Mouse (Mus musculus) liver, embryonic 14.5 days (tissue): ENCODE results near the gene Ryr1. TPM values are rescaled to one million over a fixed set of nuclear protein-coding genes. Genes with fewer than 3 reads are reported as not detected.

Experiments
- ATAC-seq: fragments of 200-750 bp; cut with Nextera tagmentation; 2 replicates; pipeline ENCODE4 v1.8.0; 2017; ENCODE audit warnings: moderate number of reproducible peaks, mild to moderate bottlenecking, moderate library complexity; ENCODE audit not compliant: insufficient read depth
- DNase-seq, 3 experiments: peaks; one replicate each; pipeline ENCODE4 v3.0.0-alpha.2; 2012 to 2013; ENCODE audit warnings: low read depth in 3 of 3, low spot score in 3 of 3
- H3K27ac ChIP-seq: fragments of 300-500 bp; sonication (generic); 2 replicates; pipeline ENCODE4 v1.5.1; 2014; ENCODE audit warnings: moderate library complexity, mild to moderate bottlenecking, control low read depth, inconsistent platforms
- H3K27me3 ChIP-seq: fragments of 300-500 bp; sonication (generic); 2 replicates; pipeline ENCODE4 v1.6.1; 2014; ENCODE audit warnings: mild to moderate bottlenecking, low read length, moderate library complexity; ENCODE audit not compliant: control insufficient read depth, insufficient read depth
- H3K36me3 ChIP-seq: fragments of 300-500 bp; sonication (generic); replicated peaks from 2 replicates; pipeline ENCODE4 v1.6.1; 2014; ENCODE audit warnings: low read depth; ENCODE audit not compliant: control insufficient read depth, insufficient read depth
- H3K4me1 ChIP-seq, 2 experiments: fragments of 200-500 bp in 1 of 2; fragments of 300-500 bp in 1 of 2; sonication (generic) in 1 of 2; replicated peaks; 2 replicates each; pipeline ENCODE4 v1.6.1; 2012 to 2014; ENCODE audit warnings: antibody characterized with exemption in 1 of 2, inconsistent platforms in 1 of 2, low read length in 1 of 2; ENCODE audit not compliant: control insufficient read depth in 2 of 2, insufficient read depth in 2 of 2
- H3K4me2 ChIP-seq: fragments of 300-500 bp; sonication (generic); 2 replicates; pipeline ENCODE4 v1.6.1; 2014; ENCODE audit warnings: low read depth, mild to moderate bottlenecking, control low read depth, moderate library complexity
- H3K4me3 ChIP-seq, 2 experiments: fragments of 200-500 bp in 1 of 2; fragments of 300-500 bp in 1 of 2; sonication (generic) in 1 of 2; 2 replicates each; pipeline ENCODE4 v1.5.1; 2012 to 2014; ENCODE audit warnings: low read depth in 2 of 2, low read length in 2 of 2, mild to moderate bottlenecking in 2 of 2, control low read depth in 1 of 2, inconsistent platforms in 1 of 2, moderate library complexity in 1 of 2; ENCODE audit not compliant: insufficient read depth in 1 of 2
- H3K9ac ChIP-seq: fragments of 300-500 bp; sonication (generic); replicated peaks from 2 replicates; pipeline ENCODE4 v1.6.1; 2014; ENCODE audit warnings: mild to moderate bottlenecking, control low read depth, moderate library complexity
- H3K9me3 ChIP-seq: fragments of 300-500 bp; sonication (generic); 2 replicates; pipeline ENCODE4 v1.6.1; 2016; ENCODE audit warnings: low read length, mixed read lengths; ENCODE audit not compliant: control insufficient read depth
- CTCF ChIP-seq: IDR thresholded peaks from 2 replicates; pipeline ENCODE4 v1.5.1; 2016; ENCODE audit warnings: antibody characterized with exemption, low read depth, control low read depth
- EP300 ChIP-seq: IDR thresholded peaks from 2 replicates; pipeline ENCODE4 v1.6.1; 2016; ENCODE audit warnings: antibody characterized with exemption, low read depth
- WGBS: fragments of 180-500 bp; shearing (Covaris S2); extraction: QIAGEN DNeasy Blood & Tissue Kit; methylation state at CpG from one replicate; pipeline ENCODE4 v1.1.7; 2014; ENCODE audit not compliant: insufficient replicate concordance; 5-methylcytosine and 5-hydroxymethylcytosine counted together
- polyA plus RNA-seq, 2 experiments: library from polyadenylated mRNA; depleted of rRNA in 1 of 2; stranded (reverse) in 1 of 2; unstranded in 1 of 2; fragments of >200 nt; fragmentation: Nextera tagmentation in 1 of 2; extraction: Ambion mirVana in 1 of 2; gene quantifications; 2 replicates each; pipeline versions ENCODE4 v1.2.1 to v1.2.3; 2012 to 2014

Ryr1 gene
- polyA plus RNA-seq, 2 experiments: 0.06 to 0.08 TPM

DNA sequence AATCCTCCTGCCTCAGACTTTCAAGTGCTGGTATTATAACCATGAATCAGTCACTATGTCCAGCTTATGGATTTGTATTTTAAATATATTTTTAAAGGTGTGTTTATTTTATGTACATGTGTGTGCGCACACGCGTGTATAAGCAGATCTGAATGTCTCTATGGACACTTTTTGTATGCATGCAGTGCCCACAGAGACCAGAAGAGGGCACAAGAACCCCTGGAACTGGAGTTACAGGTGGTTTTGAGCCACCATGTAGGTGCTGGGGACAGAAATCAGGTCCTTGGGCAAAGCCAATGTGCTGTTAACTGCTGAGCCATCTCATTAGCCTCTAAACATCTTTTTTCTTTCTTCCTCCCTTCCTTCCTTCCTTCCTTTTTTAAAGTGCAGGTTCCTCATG lies 76.9 kb downstream of the Ryr1 start:
- Histone ChIP-seq H3K9ac (no peak overlapping the region), H3K4me1 (0 out of 4 replicates have a peak, but pooled peaks cover 0 to 2% of the 10 kb centered on the region in 2 experiments), H3K27me3 (peaks cover 16% of the 10 kb centered on the region), H3K4me2 (no peak overlapping the region), H3K27ac (no peak overlapping the region), H3K9me3 (no peaks in the 10 kb centered on the region), H3K4me3 (no peak overlapping the region), H3K36me3 (no peaks in the 10 kb centered on the region)
- 75% methylated on average over 3 of the region's 3 CpGs for WGBS
- no peak for DNase-seq
- ATAC-seq: no peak
- TF ChIP-seq EP300 (no peak), CTCF (peak; percentile 42)

DNA sequence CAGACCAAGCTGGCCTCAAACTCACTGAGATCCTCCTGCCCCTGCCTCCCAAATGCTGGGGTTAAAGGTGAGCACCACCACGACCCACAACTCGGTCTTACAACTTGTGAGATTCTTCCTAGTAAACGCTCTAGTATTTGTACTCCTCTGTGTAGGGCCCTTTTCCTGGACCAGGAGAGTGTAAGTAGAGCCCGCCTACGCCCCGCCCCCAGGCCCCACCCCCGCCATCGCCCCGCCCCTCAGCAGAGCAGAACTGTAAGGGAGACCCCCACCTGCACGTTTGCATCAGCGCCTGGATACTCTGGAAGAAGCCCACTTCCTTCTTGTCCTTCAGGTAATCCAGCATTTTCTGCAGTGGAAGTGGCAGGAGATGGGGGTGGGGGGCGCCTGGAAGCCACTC lies 78.4 kb downstream of the Ryr1 start:
- H3K27me3 ChIP-seq: peaks cover 3% of the 10 kb centered on the region; the same call in 1 of the 2 replicates
- no peak overlapping the region for H3K4me2 ChIP-seq
- H3K9me3 ChIP-seq: no peaks in the 10 kb centered on the region
- H3K36me3 ChIP-seq: no peaks in the 10 kb centered on the region
- DNase-seq: no peak
- no peak for ATAC-seq
- H3K4me1 ChIP-seq: peaks cover 0 to 2% of the 10 kb centered on the region in 2 experiments; a peak in 1 of 4 replicates
- WGBS: 5% methylated on average over 11 of the region's 12 CpGs
- H3K4me3 ChIP-seq: no peak overlapping the region
- TF ChIP-seq EP300: no peak
- TF ChIP-seq CTCF: no peak
- no peak overlapping the region for H3K9ac ChIP-seq
- H3K27ac ChIP-seq: no peak overlapping the region

DNA sequence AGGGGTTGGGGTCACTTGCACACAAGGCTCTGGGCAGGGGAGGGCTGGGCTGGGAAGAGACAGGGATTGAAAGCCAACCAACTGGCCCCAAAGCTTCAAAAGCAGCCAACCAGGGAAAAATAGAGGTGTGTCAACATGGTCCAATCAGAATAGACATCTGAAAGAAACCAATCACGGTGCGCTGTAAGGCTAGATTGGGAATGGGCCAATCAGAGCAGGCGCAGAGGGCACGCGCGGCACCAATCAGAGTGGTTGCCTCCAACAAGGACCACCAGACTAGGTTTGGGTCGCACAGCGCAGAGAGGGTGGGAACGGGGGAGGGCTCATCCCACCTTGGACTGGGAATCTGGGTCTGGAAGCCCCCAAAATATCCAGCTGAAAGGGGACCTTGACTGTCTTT lies 80.7 kb downstream of the Ryr1 start:
- Histone ChIP-seq H3K4me2 (no peak overlapping the region), H3K27me3 (no peaks in the 10 kb centered on the region), H3K27ac (no peak overlapping the region), H3K4me3 (no peak overlapping the region), H3K36me3 (no peaks in the 10 kb centered on the region), H3K9ac (no peak overlapping the region), H3K9me3 (no peaks in the 10 kb centered on the region), H3K4me1 (peaks cover 3 to 8% of the 10 kb centered on the region in 2 experiments)
- no peak for TF ChIP-seq EP300
- WGBS: 63% methylated on average over 9 of the region's 9 CpGs
- no peak for ATAC-seq
- DNase-seq: no peak

DNA sequence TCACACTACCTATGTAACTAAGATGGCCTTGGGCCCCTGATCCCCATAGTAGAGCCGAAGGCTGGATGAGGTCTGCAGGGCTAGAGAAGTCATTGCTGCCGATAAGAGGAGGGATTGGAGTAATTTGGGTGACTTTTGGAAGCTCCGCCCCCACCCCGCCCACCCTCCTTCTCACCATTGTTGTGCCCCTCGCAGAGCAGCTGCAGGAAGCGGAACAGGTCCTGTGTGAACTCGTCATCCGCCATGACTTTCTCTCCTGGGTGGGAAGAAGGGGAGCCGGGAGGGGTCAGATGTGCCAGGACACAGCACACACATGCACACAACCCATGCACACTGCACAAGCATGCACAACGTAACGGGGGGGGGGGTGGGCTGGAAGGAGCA lies 81.3 kb downstream of the Ryr1 start:
- no peak for ATAC-seq
- Histone ChIP-seq H3K27ac (no peak overlapping the region), H3K4me1 (peaks cover 3 to 8% of the 10 kb centered on the region in 2 experiments), H3K4me3 (no peak overlapping the region), H3K9me3 (no peaks in the 10 kb centered on the region), H3K27me3 (no peaks in the 10 kb centered on the region), H3K9ac (no peak overlapping the region), H3K36me3 (no peaks in the 10 kb centered on the region), H3K4me2 (no peak overlapping the region)
- TF ChIP-seq CTCF: no peak
- no peak for TF ChIP-seq EP300
- WGBS: 51% methylated on average over 11 of the region's 11 CpGs
- no peak for DNase-seq

DNA sequence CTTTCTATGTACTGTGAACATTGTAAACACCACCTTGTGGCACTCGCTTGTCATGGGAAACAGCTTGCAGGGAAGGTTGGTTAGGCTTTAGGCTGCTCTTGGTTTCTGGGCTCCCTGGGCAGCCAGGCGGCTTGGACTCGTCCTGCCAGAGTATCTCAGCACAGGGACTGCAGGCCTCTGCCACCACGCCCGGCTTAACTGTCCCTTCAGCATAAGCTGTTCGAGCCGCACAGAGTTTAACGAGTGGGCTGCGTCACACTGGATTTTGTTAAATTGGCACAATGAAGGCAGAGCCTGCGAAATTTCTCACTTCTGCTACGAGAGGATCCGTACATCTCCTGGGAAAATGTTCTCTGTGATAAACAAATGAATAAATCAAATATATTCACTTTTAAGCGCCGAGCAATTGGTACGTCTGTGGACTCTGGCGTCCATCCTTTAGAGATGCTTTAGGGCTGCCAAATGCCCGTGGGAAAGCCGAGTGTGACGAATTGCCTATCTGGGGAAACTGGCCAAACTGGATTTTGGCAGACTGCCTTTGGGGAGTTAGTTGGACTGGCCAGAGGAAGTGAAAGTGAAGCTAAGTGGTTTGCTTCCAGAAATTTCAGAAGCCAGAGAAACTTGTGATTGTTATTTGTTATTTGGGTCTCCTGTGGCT lies 81.8 kb downstream of the Ryr1 start:
- Histone ChIP-seq H3K4me2 (no peak overlapping the region), H3K27ac (no peak overlapping the region), H3K9ac (no peak overlapping the region), H3K4me3 (no peak overlapping the region), H3K4me1 (peaks cover 3 to 8% of the 10 kb centered on the region in 2 experiments), H3K36me3 (no peaks in the 10 kb centered on the region), H3K9me3 (no peaks in the 10 kb centered on the region), H3K27me3 (no peaks in the 10 kb centered on the region)
- TF ChIP-seq EP300 (no peak), CTCF (no peak)
- ATAC-seq: no peak
- 71% methylated on average over 19 of the region's 19 CpGs for WGBS
- DNase-seq: no peak
